Mouse (Mus musculus): Measurements from ENCODE around the gene Dlg1. TPM values are rescaled to one million over a fixed set of nuclear protein-coding genes. Genes with fewer than 3 reads are reported as not detected.
A peak's percentile ranks its signal among the peaks of the same experiment; 100 is the strongest.

The Dlg1 gene
- total RNA-seq, 1 experiment from 2014 or later: 101 TPM

GRCm38 (mm10) chr16:31905891-31906825 lies 242.9 kb downstream of the Dlg1 start:
- no peak for DNase-seq

GRCm38 (mm10) chr16:31906896-31907295 lies 243.7 kb downstream of the Dlg1 start:
- peak; percentile 50 for DNase-seq

GRCm38 (mm10) chr16:31908959-31909358 lies 245.7 kb downstream of the Dlg1 start:
- DNase-seq: no peak

- DNase-seq: no peak
These were observed 247.1 kb downstream of the Dlg1 start for GRCm38 (mm10) chr16:31910281-31910847.

GRCm38 (mm10) chr16:31917776-31918175 lies 254.5 kb downstream of the Dlg1 start:
- DNase-seq: no peak

- peak; percentile 71 for DNase-seq
These were observed 255.0 kb downstream of the Dlg1 start for GRCm38 (mm10) chr16:31918248-31918724.

- DNase-seq: no peak
These were observed 261.1 kb downstream of the Dlg1 start for GRCm38 (mm10) chr16:31924368-31924767.

Other genes starting within 250 kb of the Dlg1 start
- 11.9 and 15.6 TPM in 2 replicates for gene Bdh1, start 241.2 kb upstream of the Dlg1 start, total RNA-seq (2021)
- not detected in 2 replicates for gene Meltf, start 215.4 kb downstream of the Dlg1 start, total RNA-seq (2021)